Mouse (Mus musculus): ENCODE measurements around the gene Gucy1b1.

Gene Gucy1b1

GRCm38 (mm10) chr3:82036262-82037044 is 38.0 kb downstream of the Gucy1b1 start:
- in situ Hi-C loops (cut with MboI; ENCODE audit: unreplicated experiment in 2 of 2): no loop called here

- in situ Hi-C loops (cut with MboI; ENCODE audit: unreplicated experiment in 2 of 2): no loop called here
These were observed 44.3 kb downstream of the Gucy1b1 start for GRCm38 (mm10) chr3:82030008-82030748.

GRCm38 (mm10) chr3:82029229-82029628 is 45.3 kb downstream of the Gucy1b1 start:
- in situ Hi-C loops (cut with MboI; ENCODE audit: unreplicated experiment in 2 of 2): no loop called here

- in situ Hi-C loops (cut with MboI; ENCODE audit: unreplicated experiment in 2 of 2): no loop called here
These were observed 47.2 kb downstream of the Gucy1b1 start for GRCm38 (mm10) chr3:82027286-82027685.

GRCm38 (mm10) chr3:82023065-82023464 is 51.4 kb downstream of the Gucy1b1 start:
- in situ Hi-C loops (cut with MboI; ENCODE audit: unreplicated experiment in 2 of 2): no loop called here

- in situ Hi-C loops (cut with MboI; ENCODE audit: unreplicated experiment in 2 of 2): no loop called here
These were observed 52.0 kb downstream of the Gucy1b1 start for GRCm38 (mm10) chr3:82022421-82022920.

GRCm38 (mm10) chr3:82014148-82014703 is 60.3 kb downstream of the Gucy1b1 start:
- in situ Hi-C loops (cut with MboI; ENCODE audit: unreplicated experiment in 2 of 2): no loop called here

- in situ Hi-C loops (cut with MboI; ENCODE audit: unreplicated experiment in 2 of 2): no loop called here
These were observed 67.5 kb downstream of the Gucy1b1 start for GRCm38 (mm10) chr3:82007002-82007401.

GRCm38 (mm10) chr3:81995988-81996387 is 78.5 kb downstream of the Gucy1b1 start:
- in situ Hi-C loops (cut with MboI; ENCODE audit: unreplicated experiment in 2 of 2): loop anchor here (10.0 kb wide), 2 partner anchors 339 to 859 kb away; no protein-coding TSS in a partner anchor

GRCm38 (mm10) chr3:81995371-81995770 is 79.1 kb downstream of the Gucy1b1 start:
- in situ Hi-C loops (cut with MboI; ENCODE audit: unreplicated experiment in 2 of 2): loop anchor here (10.0 kb wide), 2 partner anchors 339 to 859 kb away; no protein-coding TSS in a partner anchor

GRCm38 (mm10) chr3:81990531-81990930 is 84.0 kb downstream of the Gucy1b1 start:
- in situ Hi-C loops (cut with MboI; ENCODE audit: unreplicated experiment in 2 of 2): loop anchor here (10.0 kb wide), 2 partner anchors 344 to 864 kb away; no protein-coding TSS in a partner anchor

GRCm38 (mm10) chr3:81989692-81990141 is 84.8 kb downstream of the Gucy1b1 start:
- in situ Hi-C loops (cut with MboI; ENCODE audit: unreplicated experiment in 2 of 2): loop anchor here (10.0 kb wide), 2 partner anchors 345 to 865 kb away; no protein-coding TSS in a partner anchor

- in situ Hi-C loops (cut with MboI; ENCODE audit: unreplicated experiment in 2 of 2): no loop called here
These were observed 86.9 kb downstream of the Gucy1b1 start for GRCm38 (mm10) chr3:81987628-81988027.

- in situ Hi-C loops (cut with MboI; ENCODE audit: unreplicated experiment in 2 of 2): no loop called here
These were observed 88.4 kb downstream of the Gucy1b1 start for GRCm38 (mm10) chr3:81986103-81986502.

GRCm38 (mm10) chr3:81985100-81985499 is 89.4 kb downstream of the Gucy1b1 start:
- in situ Hi-C loops (cut with MboI; ENCODE audit: unreplicated experiment in 2 of 2): no loop called here

GRCm38 (mm10) chr3:81983120-81983895 is 91.2 kb downstream of the Gucy1b1 start:
- in situ Hi-C loops (cut with MboI; ENCODE audit: unreplicated experiment in 2 of 2): no loop called here

Data from v-Abl transformed pro-B cells (cell line).